Mouse (Mus musculus): ENCODE measurements around the gene Exoc6b. TPM values are rescaled to one million over a fixed set of nuclear protein-coding genes. Genes with fewer than 3 reads are reported as not detected.

Gene Exoc6b
- polyA plus RNA-seq, 1 experiment from 2014 or later, result 39.0 TPM

GRCm38 (mm10) chr6:84783994-84784393, 285.3 kb downstream of the Exoc6b start:
- no peak overlapping the region for H3K4me3 ChIP-seq (ENCODE audit: low read depth, low read length)
- H3K27ac ChIP-seq (ENCODE audit: low read depth, low read length), result no peak overlapping the region
- DNase-seq (ENCODE audit: low spot score), result peak; percentile 56
- ATAC-seq, result no peak
- no peaks in the 10 kb centered on the region for H3K36me3 ChIP-seq (ENCODE audit: control insufficient read depth, insufficient read depth, low read length)
- H3K4me2 ChIP-seq (ENCODE audit: low read length), result no peak overlapping the region
- 46% methylated on average over 2 of the region's 2 CpGs for WGBS
- H3K4me1 ChIP-seq (ENCODE audit: control insufficient read depth, insufficient read depth, low read length), result no peaks in the 10 kb centered on the region
- no peak overlapping the region for H3K9ac ChIP-seq (ENCODE audit: low read length)
- H3K27me3 ChIP-seq (replicated peaks; ENCODE audit: control insufficient read depth, insufficient read depth, low read length), result no peaks in the 10 kb centered on the region
- no peaks in the 10 kb centered on the region for H3K9me3 ChIP-seq (replicated peaks; ENCODE audit: control insufficient read depth, low read length)

- Histone ChIP-seq H3K9me3 (replicated peaks; ENCODE audit: control insufficient read depth, low read length) (no peaks in the 10 kb centered on the region), H3K9ac (ENCODE audit: low read length) (no peak overlapping the region), H3K4me3 (ENCODE audit: low read depth, low read length) (no peak overlapping the region), H3K27me3 (replicated peaks; ENCODE audit: control insufficient read depth, insufficient read depth, low read length) (no peaks in the 10 kb centered on the region), H3K27ac (ENCODE audit: low read depth, low read length) (no peak overlapping the region), H3K36me3 (ENCODE audit: control insufficient read depth, insufficient read depth, low read length) (no peaks in the 10 kb centered on the region), H3K4me1 (ENCODE audit: control insufficient read depth, insufficient read depth, low read length) (no peaks in the 10 kb centered on the region), H3K4me2 (ENCODE audit: low read length) (no peak overlapping the region)
- DNase-seq (ENCODE audit: low spot score) (no peak), ATAC-seq (no peak)
- WGBS, result 83% methylated on average over 5 of the region's 5 CpGs
These were observed 289.3 kb downstream of the Exoc6b start for GRCm38 (mm10) chr6:84779987-84780386.

- Histone ChIP-seq H3K4me1 (ENCODE audit: control insufficient read depth, insufficient read depth, low read length) (no peaks in the 10 kb centered on the region), H3K27me3 (replicated peaks; ENCODE audit: control insufficient read depth, insufficient read depth, low read length) (no peaks in the 10 kb centered on the region), H3K27ac (ENCODE audit: low read depth, low read length) (no peak overlapping the region), H3K4me2 (ENCODE audit: low read length) (no peak overlapping the region), H3K9me3 (replicated peaks; ENCODE audit: control insufficient read depth, low read length) (no peaks in the 10 kb centered on the region), H3K9ac (ENCODE audit: low read length) (no peak overlapping the region), H3K36me3 (ENCODE audit: control insufficient read depth, insufficient read depth, low read length) (no peaks in the 10 kb centered on the region), H3K4me3 (ENCODE audit: low read depth, low read length) (no peak overlapping the region)
- DNase-seq (ENCODE audit: low spot score), result no peak
- 73% methylated on average over 5 of the region's 5 CpGs for WGBS
- no peak for ATAC-seq
These were observed 290.3 kb downstream of the Exoc6b start for GRCm38 (mm10) chr6:84778970-84779369.

GRCm38 (mm10) chr6:84775908-84776307, 293.4 kb downstream of the Exoc6b start:
- H3K9ac ChIP-seq (ENCODE audit: low read length), result no peak overlapping the region
- DNase-seq (ENCODE audit: low spot score), result peak; percentile 14
- 8% methylated on average over 1 of the region's 1 CpGs for WGBS
- no peaks in the 10 kb centered on the region for H3K27me3 ChIP-seq (replicated peaks; ENCODE audit: control insufficient read depth, insufficient read depth, low read length)
- H3K36me3 ChIP-seq (ENCODE audit: control insufficient read depth, insufficient read depth, low read length), result no peaks in the 10 kb centered on the region
- H3K4me1 ChIP-seq (ENCODE audit: control insufficient read depth, insufficient read depth, low read length), result no peaks in the 10 kb centered on the region
- no peaks in the 10 kb centered on the region for H3K9me3 ChIP-seq (replicated peaks; ENCODE audit: control insufficient read depth, low read length)
- H3K27ac ChIP-seq (ENCODE audit: low read depth, low read length), result no peak overlapping the region
- ATAC-seq, result no peak
- no peak overlapping the region for H3K4me2 ChIP-seq (ENCODE audit: low read length)
- H3K4me3 ChIP-seq (ENCODE audit: low read depth, low read length), result no peak overlapping the region

GRCm38 (mm10) chr6:84755266-84755665, 314.0 kb downstream of the Exoc6b start:
- Histone ChIP-seq H3K36me3 (ENCODE audit: control insufficient read depth, insufficient read depth, low read length) (no peaks in the 10 kb centered on the region), H3K9ac (ENCODE audit: low read length) (no peak overlapping the region), H3K4me3 (ENCODE audit: low read depth, low read length) (no peak overlapping the region), H3K9me3 (replicated peaks; ENCODE audit: control insufficient read depth, low read length) (no peaks in the 10 kb centered on the region), H3K4me1 (ENCODE audit: control insufficient read depth, insufficient read depth, low read length) (no peaks in the 10 kb centered on the region), H3K27ac (ENCODE audit: low read depth, low read length) (no peak overlapping the region), H3K4me2 (ENCODE audit: low read length) (no peak overlapping the region), H3K27me3 (replicated peaks; ENCODE audit: control insufficient read depth, insufficient read depth, low read length) (no peaks in the 10 kb centered on the region)
- no peak for ATAC-seq
- WGBS, result 12% methylated on average over 3 of the region's 3 CpGs
- no peak for DNase-seq (ENCODE audit: low spot score)

GRCm38 (mm10) chr6:84752806-84753420, 316.4 kb downstream of the Exoc6b start:
- Histone ChIP-seq H3K9ac (ENCODE audit: low read length) (no peak overlapping the region), H3K4me1 (ENCODE audit: control insufficient read depth, insufficient read depth, low read length) (no peaks in the 10 kb centered on the region), H3K9me3 (replicated peaks; ENCODE audit: control insufficient read depth, low read length) (no peaks in the 10 kb centered on the region), H3K4me2 (ENCODE audit: low read length) (no peak overlapping the region), H3K27me3 (replicated peaks; ENCODE audit: control insufficient read depth, insufficient read depth, low read length) (no peaks in the 10 kb centered on the region), H3K36me3 (ENCODE audit: control insufficient read depth, insufficient read depth, low read length) (no peaks in the 10 kb centered on the region), H3K4me3 (ENCODE audit: low read depth, low read length) (no peak overlapping the region), H3K27ac (ENCODE audit: low read depth, low read length) (no peak overlapping the region)
- DNase-seq (ENCODE audit: low spot score) (no peak), ATAC-seq (no peak)

- H3K27me3 ChIP-seq (replicated peaks; ENCODE audit: control insufficient read depth, insufficient read depth, low read length), result no peaks in the 10 kb centered on the region
- no peak overlapping the region for H3K4me3 ChIP-seq (ENCODE audit: low read depth, low read length)
- ATAC-seq (no peak), DNase-seq (ENCODE audit: low spot score) (no peak)
- no peak overlapping the region for H3K9ac ChIP-seq (ENCODE audit: low read length)
- H3K27ac ChIP-seq (ENCODE audit: low read depth, low read length), result no peak overlapping the region
- H3K4me1 ChIP-seq (ENCODE audit: control insufficient read depth, insufficient read depth, low read length), result no peaks in the 10 kb centered on the region; the same call in 1 of the 2 replicates
- H3K4me2 ChIP-seq (ENCODE audit: low read length), result no peak overlapping the region
- H3K9me3 ChIP-seq (replicated peaks; ENCODE audit: control insufficient read depth, low read length), result no peaks in the 10 kb centered on the region
- WGBS, result 90% methylated on average over 2 of the region's 2 CpGs
- no peaks in the 10 kb centered on the region for H3K36me3 ChIP-seq (ENCODE audit: control insufficient read depth, insufficient read depth, low read length)
These were observed 317.9 kb downstream of the Exoc6b start for GRCm38 (mm10) chr6:84751409-84751808.

GRCm38 (mm10) chr6:84746847-84747395, 322.4 kb downstream of the Exoc6b start:
- no peaks in the 10 kb centered on the region; the same call in 1 of the 2 replicates for H3K4me1 ChIP-seq (ENCODE audit: control insufficient read depth, insufficient read depth, low read length)
- H3K27me3 ChIP-seq (replicated peaks; ENCODE audit: control insufficient read depth, insufficient read depth, low read length), result no peaks in the 10 kb centered on the region
- H3K4me3 ChIP-seq (ENCODE audit: low read depth, low read length), result no peak overlapping the region
- H3K27ac ChIP-seq (ENCODE audit: low read depth, low read length), result no peak overlapping the region
- H3K9ac ChIP-seq (ENCODE audit: low read length), result no peak overlapping the region
- DNase-seq (ENCODE audit: low spot score), result peak; percentile 19
- WGBS, result 47% methylated on average over 10 of the region's 10 CpGs
- H3K4me2 ChIP-seq (ENCODE audit: low read length), result no peak overlapping the region
- no peak for ATAC-seq
- no peaks in the 10 kb centered on the region for H3K9me3 ChIP-seq (replicated peaks; ENCODE audit: control insufficient read depth, low read length)
- no peaks in the 10 kb centered on the region for H3K36me3 ChIP-seq (ENCODE audit: control insufficient read depth, insufficient read depth, low read length)

- no peaks in the 10 kb centered on the region for H3K27me3 ChIP-seq (replicated peaks; ENCODE audit: control insufficient read depth, insufficient read depth, low read length)
- H3K27ac ChIP-seq (ENCODE audit: low read depth, low read length), result no peak overlapping the region
- no peak overlapping the region for H3K9ac ChIP-seq (ENCODE audit: low read length)
- no peak for ATAC-seq
- H3K9me3 ChIP-seq (replicated peaks; ENCODE audit: control insufficient read depth, low read length), result no peaks in the 10 kb centered on the region
- no peaks in the 10 kb centered on the region; the same call in 1 of the 2 replicates for H3K4me1 ChIP-seq (ENCODE audit: control insufficient read depth, insufficient read depth, low read length)
- 71% methylated on average over 5 of the region's 5 CpGs for WGBS
- no peak overlapping the region for H3K4me3 ChIP-seq (ENCODE audit: low read depth, low read length)
- no peaks in the 10 kb centered on the region for H3K36me3 ChIP-seq (ENCODE audit: control insufficient read depth, insufficient read depth, low read length)
- DNase-seq (ENCODE audit: low spot score), result no peak
- no peak overlapping the region for H3K4me2 ChIP-seq (ENCODE audit: low read length)
These were observed 323.0 kb downstream of the Exoc6b start for GRCm38 (mm10) chr6:84746193-84746846.

All from forebrain, embryonic 14.5 days (tissue).